Mouse (Mus musculus) erythroblast, embryonic 14.5 days (primary cell): ENCODE data around the gene H2-D1. TPM values are rescaled to one million over a fixed set of nuclear protein-coding genes. Genes with fewer than 3 reads are reported as not detected.
"Not testable (repeated sequence)": the region's sequence is repeated elsewhere in the genome, so short reads cannot be mapped to it uniquely, and the experiment has no call there.

Experiments
- H3K27me3 ChIP-seq: 2 replicates; pipeline ENCODE4 v1.6.1; 2012; ENCODE audit warnings: inconsistent platforms; ENCODE audit not compliant: control insufficient read depth
- H3K36me3 ChIP-seq: 2 replicates; pipeline ENCODE4 v1.6.1; 2012; ENCODE audit warnings: mild to moderate bottlenecking, inconsistent platforms; ENCODE audit not compliant: control insufficient read depth
- H3K4me1 ChIP-seq: 2 replicates; pipeline ENCODE4 v1.6.1; 2012; ENCODE audit warnings: inconsistent platforms; ENCODE audit not compliant: control insufficient read depth
- H3K4me3 ChIP-seq: replicated peaks from 2 replicates; pipeline ENCODE3; 2012; ENCODE audit warnings: moderate library complexity, mild to moderate bottlenecking, inconsistent platforms
- H3K9me3 ChIP-seq: 2 replicates; pipeline ENCODE4 v1.6.1; 2012; ENCODE audit warnings: low read length, inconsistent platforms, mixed read lengths; ENCODE audit not compliant: control insufficient read depth
- GATA1 ChIP-seq: IDR thresholded peaks from 2 replicates; pipeline ENCODE4 v1.6.1; 2012; ENCODE audit warnings: low read length, inconsistent platforms, mixed read lengths
- TAL1 ChIP-seq: IDR thresholded peaks from 3 replicates; pipeline ENCODE4 v1.6.1; 2012; ENCODE audit warnings: low read length, inconsistent platforms, mixed read lengths
- polyA plus RNA-seq: library from polyadenylated mRNA; stranded (reverse); fragments of >175 nt; gene quantifications from 2 replicates; pipeline ENCODE4 v1.2.3, GENCODE M21; 2012

The H2-D1 gene
- polyA plus RNA-seq, 1 experiment = 2.7 TPM

DNA sequence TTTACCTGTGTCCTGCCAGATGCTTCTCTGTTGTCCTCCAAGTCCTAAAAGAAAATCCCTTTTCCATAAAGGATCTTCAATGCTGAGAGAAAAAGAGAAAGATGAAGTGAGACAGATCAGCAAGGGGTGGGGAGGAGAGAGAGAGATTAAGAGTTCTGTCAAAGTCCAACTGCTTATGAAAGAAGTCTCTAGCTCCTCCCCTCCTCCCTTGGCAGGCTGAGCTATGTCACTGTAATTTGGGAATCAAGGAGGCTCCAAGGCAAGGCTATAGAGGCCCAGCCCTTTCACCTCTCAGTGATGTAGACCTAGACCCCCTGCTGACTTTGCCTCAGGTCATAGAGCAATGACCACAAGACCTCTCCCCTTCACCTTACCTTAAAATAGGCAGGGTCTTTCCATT is 22.9 kb downstream of the H2-D1 start:
- Histone ChIP-seq H3K4me1 (no peaks in the 10 kb centered on the region), H3K4me3 (no peak overlapping the region), H3K27me3 (no peaks in the 10 kb centered on the region; the same call in 1 of the 2 replicates), H3K36me3 (no peaks in the 10 kb centered on the region), H3K9me3 (no peaks in the 10 kb centered on the region)
- TF ChIP-seq TAL1 (no peak), GATA1 (no peak)

DNA sequence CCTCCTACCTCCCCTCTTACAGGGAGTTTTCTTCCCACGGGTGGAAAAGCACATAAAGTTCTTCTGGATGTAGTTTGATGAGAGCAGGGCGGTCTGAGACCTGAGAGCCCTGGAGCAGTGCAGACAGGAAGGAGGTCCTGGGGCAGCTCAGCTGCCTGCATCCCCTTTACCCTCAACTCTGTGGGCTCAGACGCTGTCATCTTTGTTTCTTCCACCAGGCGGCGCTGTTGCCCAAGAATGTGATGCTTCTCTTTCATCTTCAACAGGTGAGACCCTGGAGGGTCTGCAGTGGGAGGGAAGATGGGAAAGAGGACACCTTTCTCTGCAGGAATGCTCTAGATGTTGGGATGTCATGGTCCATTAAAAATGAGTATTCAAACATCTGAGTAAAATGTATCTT is 33.3 kb downstream of the H2-D1 start:
- not testable (repeated sequence) for H3K9me3 ChIP-seq, H3K27me3 ChIP-seq, H3K36me3 ChIP-seq, H3K4me1 ChIP-seq, H3K4me3 ChIP-seq

DNA sequence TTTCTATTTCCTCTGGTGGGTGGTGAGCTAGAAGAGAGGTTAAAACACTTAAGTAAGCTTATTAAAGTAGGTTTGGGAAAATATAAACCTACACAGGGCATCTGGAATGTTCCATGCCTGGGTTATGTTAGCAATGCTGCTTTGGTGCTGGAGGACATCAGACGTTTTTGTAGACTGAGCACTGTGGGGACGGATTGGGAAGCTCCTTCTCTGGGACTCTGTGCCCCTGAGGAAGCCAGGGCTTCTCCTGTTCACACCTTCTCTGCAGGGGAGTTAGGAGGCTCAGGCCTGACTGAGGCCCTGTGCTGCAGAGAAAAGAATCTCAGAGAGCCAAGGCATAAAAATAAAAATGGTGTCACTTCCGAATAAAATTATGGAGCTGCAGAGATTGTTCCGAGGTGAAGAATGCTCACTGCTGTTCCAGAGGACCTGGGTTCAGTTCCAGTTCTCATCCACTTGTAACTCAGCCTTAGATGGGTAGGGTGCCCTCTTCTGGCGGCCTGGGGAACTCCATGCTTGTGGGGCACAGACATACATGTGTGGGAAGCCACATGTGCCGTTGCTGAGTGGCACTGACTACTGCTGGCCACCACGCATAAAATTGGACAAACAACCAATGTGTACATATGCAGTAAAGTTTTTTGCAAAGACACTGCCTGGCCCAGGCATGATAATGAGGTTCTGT is 37.9 kb downstream of the H2-D1 start:
- not testable (repeated sequence) for H3K4me3 ChIP-seq, H3K4me1 ChIP-seq

GRCm38 (mm10) chr17:35301645-35302258 is 39.2 kb downstream of the H2-D1 start:
- no peak overlapping the region for H3K4me3 ChIP-seq
- TF ChIP-seq GATA1 = no peak
- TF ChIP-seq TAL1 = no peak
- H3K36me3 ChIP-seq = no peaks in the 10 kb centered on the region
- H3K9me3 ChIP-seq = peaks cover 8% of the 10 kb centered on the region
- peaks cover 4% of the 10 kb centered on the region for H3K4me1 ChIP-seq
- no peaks in the 10 kb centered on the region; the same call in 1 of the 2 replicates for H3K27me3 ChIP-seq

More for the DNA sequence above, 37.9 kb downstream of the H2-D1 start:
- H3K27me3 ChIP-seq, H3K36me3 ChIP-seq, H3K9me3 ChIP-seq: not testable (repeated sequence)

GRCm38 (mm10) chr17:35303271-35303670 is 40.7 kb downstream of the H2-D1 start:
- Histone ChIP-seq H3K27me3 (no peaks in the 10 kb centered on the region; the same call in 1 of the 2 replicates), H3K4me1 (peaks cover 4% of the 10 kb centered on the region), H3K36me3 (no peaks in the 10 kb centered on the region), H3K4me3 (no peak overlapping the region), H3K9me3 (peaks cover 8% of the 10 kb centered on the region)
- TF ChIP-seq TAL1 (no peak), GATA1 (no peak)

DNA sequence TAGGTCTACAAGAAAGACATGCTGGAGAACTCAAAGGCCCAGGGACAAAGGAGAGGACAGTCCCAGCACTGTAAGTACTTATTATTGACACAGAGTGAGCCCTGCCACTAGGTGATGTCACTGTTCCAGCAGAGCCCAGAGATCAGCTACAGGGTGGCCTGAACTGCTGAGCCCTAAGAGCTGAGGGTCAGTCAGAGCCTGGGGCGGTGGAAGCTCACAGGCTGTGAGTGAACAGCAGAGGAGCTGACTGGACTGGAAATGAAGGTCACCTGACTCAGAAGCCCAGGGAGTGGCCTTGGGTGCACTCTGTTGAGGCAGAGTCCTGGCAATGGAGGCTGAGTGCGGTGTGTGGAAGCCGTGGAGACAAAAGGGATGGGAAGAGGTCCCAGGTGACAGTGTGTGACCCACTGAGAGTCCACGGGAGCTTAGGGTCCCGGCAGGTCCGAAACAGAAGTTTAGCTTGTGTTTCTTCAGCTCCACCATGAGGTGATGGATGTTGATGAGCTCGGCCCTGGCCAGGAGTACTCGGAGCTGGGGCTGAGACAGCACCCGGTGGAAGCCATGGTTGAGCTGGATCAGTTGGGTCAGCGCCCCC is 41.3 kb downstream of the H2-D1 start:
- TF ChIP-seq GATA1 = no peak
- TF ChIP-seq TAL1 = no peak
- Histone ChIP-seq H3K36me3 (no peaks in the 10 kb centered on the region), H3K27me3 (no peaks in the 10 kb centered on the region; the same call in 1 of the 2 replicates), H3K4me1 (peaks cover 4% of the 10 kb centered on the region), H3K9me3 (peaks cover 8% of the 10 kb centered on the region), H3K4me3 (no peak overlapping the region)

DNA sequence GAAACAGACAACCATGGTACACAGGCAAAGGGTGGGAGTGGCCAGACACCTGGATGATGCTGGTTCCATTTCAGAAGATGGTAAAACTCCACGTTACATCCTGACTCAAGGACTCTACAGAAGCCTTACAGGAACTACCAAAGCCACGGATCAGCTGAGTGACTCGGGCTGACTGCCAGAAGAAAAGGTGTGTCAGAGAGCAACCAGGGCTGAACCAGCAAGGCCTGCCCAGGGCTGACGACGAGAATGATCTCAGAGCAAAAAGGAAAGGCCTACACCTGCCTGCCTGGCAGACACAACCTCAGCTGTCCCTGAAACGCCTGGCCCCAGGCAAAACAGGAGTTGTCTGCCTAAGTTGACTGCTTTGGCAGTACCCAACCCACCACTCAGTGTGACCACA is 41.9 kb downstream of the H2-D1 start:
- Histone ChIP-seq H3K36me3 (no peaks in the 10 kb centered on the region), H3K4me1 (peaks cover 4% of the 10 kb centered on the region), H3K27me3 (no peaks in the 10 kb centered on the region; the same call in 1 of the 2 replicates), H3K9me3 (peaks cover 8% of the 10 kb centered on the region), H3K4me3 (no peak overlapping the region)
- TF ChIP-seq GATA1 (no peak), TAL1 (no peak)

GRCm38 (mm10) chr17:35304921-35305320 is 42.4 kb downstream of the H2-D1 start:
- H3K36me3 ChIP-seq, H3K4me3 ChIP-seq, H3K4me1 ChIP-seq, H3K27me3 ChIP-seq, H3K9me3 ChIP-seq: not testable (repeated sequence)

Other genes with a start within 250 kb of the H2-D1 start
- 0.01 TPM in 2 replicates for gene Vwa7, start 246.2 kb upstream of the H2-D1 start, polyA plus RNA-seq
- gene Sapcd1, start 234.7 kb upstream of the H2-D1 start, polyA plus RNA-seq = 0.87 and 0.97 TPM in 2 replicates
- gene Msh5, start 216.0 kb upstream of the H2-D1 start, polyA plus RNA-seq = 0.90 and 1.3 TPM in 2 replicates
- gene Clic1, start 212.8 kb upstream of the H2-D1 start, polyA plus RNA-seq = 5.1 and 6.0 TPM in 2 replicates
- gene Ddah2, start 203.7 kb upstream of the H2-D1 start, polyA plus RNA-seq = 0.78 and 0.92 TPM in 2 replicates
- gene Ly6g6c, start 197.3 kb upstream of the H2-D1 start, polyA plus RNA-seq = not detected in 2 replicates
- gene Mpig6b, start 196.5 kb upstream of the H2-D1 start, polyA plus RNA-seq = 0.05 TPM in 1 of 2 replicates, not detected in the other
- gene Ly6g6e, start 185.8 kb upstream of the H2-D1 start, polyA plus RNA-seq = not detected in 2 replicates
- not detected in 2 replicates for gene Ly6g6d, start 184.7 kb upstream of the H2-D1 start, polyA plus RNA-seq
- 0.07 and 0.08 TPM in 2 replicates for gene Ly6g6f, start 177.1 kb upstream of the H2-D1 start, polyA plus RNA-seq
- gene Abhd16a, start 173.5 kb upstream of the H2-D1 start, polyA plus RNA-seq = 10.1 and 10.3 TPM in 2 replicates
- not detected in 2 replicates for gene Ly6g5c, start 154.5 kb upstream of the H2-D1 start, polyA plus RNA-seq
- gene Ly6g5b, start 147.3 kb upstream of the H2-D1 start, polyA plus RNA-seq = 0.03 TPM in 1 of 2 replicates, not detected in the other
- 11.0 and 12.4 TPM in 2 replicates for gene Gpank1, start 141.3 kb upstream of the H2-D1 start, polyA plus RNA-seq
- gene Csnk2b, start 140.7 kb upstream of the H2-D1 start, polyA plus RNA-seq = 10.2 and 11.2 TPM in 2 replicates
- 0.27 and 0.48 TPM in 2 replicates for gene D17H6S53E, start 136.4 kb upstream of the H2-D1 start, polyA plus RNA-seq
- 0.10 and 0.20 TPM in 2 replicates for gene Apom, start 130.7 kb upstream of the H2-D1 start, polyA plus RNA-seq
- gene Bag6, start 127.6 kb upstream of the H2-D1 start, polyA plus RNA-seq = 88.8 and 102 TPM in 2 replicates
- gene Prrc2a, start 97.8 kb upstream of the H2-D1 start, polyA plus RNA-seq = 70.4 and 133 TPM in 2 replicates
- 0.27 TPM in 1 of 2 replicates, not detected in the other for gene Aif1, start 86.7 kb upstream of the H2-D1 start, polyA plus RNA-seq
- gene Lst1, start 74.3 kb upstream of the H2-D1 start, polyA plus RNA-seq = not detected in 2 replicates
- gene Ltb, start 68.3 kb upstream of the H2-D1 start, polyA plus RNA-seq = 0.07 and 0.08 TPM in 2 replicates
- 0.07 and 0.09 TPM in 2 replicates for gene Tnf, start 60.7 kb upstream of the H2-D1 start, polyA plus RNA-seq
- 0.03 TPM in 1 of 2 replicates, not detected in the other for gene Lta, start 57.4 kb upstream of the H2-D1 start, polyA plus RNA-seq
- not detected in 2 replicates for gene Gm16181, start 41.9 kb upstream of the H2-D1 start, polyA plus RNA-seq
- 0.04 and 0.37 TPM in 2 replicates for gene Atp6v1g2, start 29.1 kb upstream of the H2-D1 start, polyA plus RNA-seq
- gene Nfkbil1, start 26.9 kb upstream of the H2-D1 start, polyA plus RNA-seq = 1.6 TPM in 2 replicates
- 18.8 and 20.8 TPM in 2 replicates for gene Ddx39b, start 21.0 kb upstream of the H2-D1 start, polyA plus RNA-seq
- gene H2-Q1, start 57.7 kb downstream of the H2-D1 start, polyA plus RNA-seq = not detected in 2 replicates
- not detected in 2 replicates for gene H2-Q2, start 79.5 kb downstream of the H2-D1 start, polyA plus RNA-seq
- gene H2-Q4, start 116.9 kb downstream of the H2-D1 start, polyA plus RNA-seq = 0.50 and 0.56 TPM in 2 replicates
- 0.09 TPM in 1 of 2 replicates, not detected in the other for gene H2-Q6, start 162.1 kb downstream of the H2-D1 start, polyA plus RNA-seq
- gene H2-Q7, start 176.4 kb downstream of the H2-D1 start, polyA plus RNA-seq = 0.03 and 0.13 TPM in 2 replicates
- gene H2-Q10, start 207.4 kb downstream of the H2-D1 start, polyA plus RNA-seq = 0.08 and 0.09 TPM in 2 replicates
- 0.05 TPM in 1 of 2 replicates, not detected in the other for gene Pou5f1, start 243.3 kb downstream of the H2-D1 start, polyA plus RNA-seq